Mouse (Mus musculus) forebrain, embryonic 16.5 days (tissue): ENCODE results near the gene H2-M10.3. TPM values are rescaled to one million over a fixed set of nuclear protein-coding genes. Genes with fewer than 3 reads are reported as not detected.
"Not testable (repeated sequence)": the region's sequence is repeated elsewhere in the genome, so short reads cannot be mapped to it uniquely, and the experiment has no call there.

ENCODE experiments used
- ATAC-seq: fragments of 200-750 bp; cut with Nextera tagmentation; 2 replicates; pipeline ENCODE4 v1.8.0; 2017; ENCODE audit warnings: mild to moderate bottlenecking, moderate library complexity
- H3K27ac ChIP-seq: fragments of 300-500 bp; sonication (generic); 2 replicates; pipeline ENCODE4 v1.5.1; 2014; ENCODE audit warnings: low read length, control low read depth
- H3K27me3 ChIP-seq: fragments of 300-500 bp; sonication (generic); replicated peaks from 2 replicates; pipeline ENCODE4 v1.6.1; 2014; ENCODE audit warnings: low read length; ENCODE audit not compliant: control insufficient read depth, insufficient read depth
- H3K36me3 ChIP-seq: fragments of 300-500 bp; sonication (generic); 2 replicates; pipeline ENCODE4 v1.6.1; 2014; ENCODE audit not compliant: control insufficient read depth, insufficient read depth
- H3K4me1 ChIP-seq: fragments of 300-500 bp; sonication (generic); replicated peaks from 2 replicates; pipeline ENCODE4 v1.6.1; 2014; ENCODE audit warnings: low read length; ENCODE audit not compliant: control insufficient read depth, insufficient read depth
- H3K4me2 ChIP-seq: fragments of 300-500 bp; sonication (generic); 2 replicates; pipeline ENCODE4 v1.6.1; 2014; ENCODE audit warnings: mild to moderate bottlenecking, low read length, control low read depth
- H3K4me3 ChIP-seq: fragments of 300-500 bp; sonication (generic); replicated peaks from 2 replicates; pipeline ENCODE4 v1.5.1; 2014; ENCODE audit warnings: mild to moderate bottlenecking, low read length, control low read depth
- H3K9ac ChIP-seq: fragments of 300-500 bp; sonication (generic); replicated peaks from 2 replicates; pipeline ENCODE4 v1.6.1; 2014; ENCODE audit warnings: low read depth, low read length, control low read depth
- H3K9me3 ChIP-seq: fragments of 300-500 bp; sonication (generic); 2 replicates; pipeline ENCODE4 v1.6.1; 2016; ENCODE audit warnings: low read length; ENCODE audit not compliant: control insufficient read depth
- WGBS: fragments of 180-500 bp; shearing (Covaris S2); extraction: QIAGEN DNeasy Blood & Tissue Kit; methylation state at CpG from one replicate; pipeline ENCODE4 v1.1.7; 2014; 5-methylcytosine and 5-hydroxymethylcytosine counted together
- polyA plus RNA-seq: library from polyadenylated mRNA; unstranded; fragments of >200 nt; fragmentation: Nextera tagmentation; extraction: Ambion mirVana; gene quantifications from 2 replicates; pipeline ENCODE4 v1.2.1, GENCODE M21; 2015

H2-M10.3 gene
- polyA plus RNA-seq, result not detected in 2 replicates

- not testable (repeated sequence) for H3K27me3 ChIP-seq, H3K9ac ChIP-seq, H3K9me3 ChIP-seq, H3K36me3 ChIP-seq, H3K4me2 ChIP-seq, H3K27ac ChIP-seq, ATAC-seq, H3K4me3 ChIP-seq, H3K4me1 ChIP-seq
- WGBS, result 95% methylated on average over 2 of the region's 2 CpGs
Observed at GRCm38 (mm10) chr17:36368317-36368716, at the start of gene H2-M10.3. Gene H2-M10.3 (minus strand): TSS chr17:36368417.

- 74% methylated on average over 2 of the region's 2 CpGs for WGBS
- H3K36me3 ChIP-seq, result no peaks in the 10 kb centered on the region
- no peak overlapping the region for H3K27ac ChIP-seq
- no peaks in the 10 kb centered on the region for H3K27me3 ChIP-seq
- no peak overlapping the region for H3K4me3 ChIP-seq
- no peak for ATAC-seq
- H3K4me2 ChIP-seq, result no peak overlapping the region
- no peak overlapping the region for H3K9ac ChIP-seq
- H3K9me3 ChIP-seq, result no peaks in the 10 kb centered on the region
- H3K4me1 ChIP-seq, result no peaks in the 10 kb centered on the region
Observed at GRCm38 (mm10) chr17:36417416-36417815, 49.2 kb upstream of the H2-M10.3 start.

- Histone ChIP-seq H3K4me3 (no peak overlapping the region), H3K4me1 (no peaks in the 10 kb centered on the region), H3K9me3 (no peaks in the 10 kb centered on the region), H3K27ac (no peak overlapping the region), H3K36me3 (no peaks in the 10 kb centered on the region), H3K27me3 (no peaks in the 10 kb centered on the region), H3K9ac (no peak overlapping the region), H3K4me2 (no peak overlapping the region)
- 79% methylated on average over 1 of the region's 1 CpGs for WGBS
- ATAC-seq, result no peak
Observed at GRCm38 (mm10) chr17:36415407-36415806, 47.2 kb upstream of the H2-M10.3 start.

GRCm38 (mm10) chr17:36414361-36414760, 46.1 kb upstream of the H2-M10.3 start:
- no peaks in the 10 kb centered on the region for H3K36me3 ChIP-seq
- no peak for ATAC-seq
- no peaks in the 10 kb centered on the region for H3K27me3 ChIP-seq
- H3K9me3 ChIP-seq, result no peaks in the 10 kb centered on the region
- H3K4me2 ChIP-seq, result no peak overlapping the region
- WGBS, result 94% methylated on average over 1 of the region's 1 CpGs
- no peak overlapping the region for H3K27ac ChIP-seq
- no peak overlapping the region for H3K4me3 ChIP-seq
- no peak overlapping the region for H3K9ac ChIP-seq
- H3K4me1 ChIP-seq, result no peaks in the 10 kb centered on the region

GRCm38 (mm10) chr17:36389907-36390306, 21.7 kb upstream of the H2-M10.3 start:
- Histone ChIP-seq H3K9me3 (no peaks in the 10 kb centered on the region), H3K4me3 (no peak overlapping the region), H3K9ac (no peak overlapping the region), H3K4me2 (no peak overlapping the region), H3K36me3 (no peaks in the 10 kb centered on the region), H3K27ac (no peak overlapping the region), H3K27me3 (no peaks in the 10 kb centered on the region), H3K4me1 (no peaks in the 10 kb centered on the region)
- 79% methylated on average over 2 of the region's 2 CpGs for WGBS
- no peak for ATAC-seq

GRCm38 (mm10) chr17:36362404-36362803, 5.8 kb downstream of the H2-M10.3 start:
- H3K9me3 ChIP-seq, H3K4me1 ChIP-seq, H3K27ac ChIP-seq, H3K36me3 ChIP-seq, ATAC-seq, H3K9ac ChIP-seq, H3K27me3 ChIP-seq, H3K4me2 ChIP-seq, H3K4me3 ChIP-seq: not testable (repeated sequence)

- not testable (repeated sequence) for H3K9me3 ChIP-seq, ATAC-seq
Observed at GRCm38 (mm10) chr17:36357512-36357911, 10.7 kb downstream of the H2-M10.3 start.

GRCm38 (mm10) chr17:36355763-36356162, 12.5 kb downstream of the H2-M10.3 start:
- no peak for ATAC-seq

More at GRCm38 (mm10) chr17:36357512-36357911, 10.7 kb downstream of the H2-M10.3 start:
- H3K4me3 ChIP-seq, H3K4me1 ChIP-seq, H3K9ac ChIP-seq, H3K27ac ChIP-seq, H3K4me2 ChIP-seq, H3K27me3 ChIP-seq, H3K36me3 ChIP-seq: not testable (repeated sequence)

GRCm38 (mm10) chr17:36355343-36355742, 12.9 kb downstream of the H2-M10.3 start:
- not testable (repeated sequence) for H3K27me3 ChIP-seq, H3K9ac ChIP-seq, H3K36me3 ChIP-seq, H3K4me3 ChIP-seq, H3K4me1 ChIP-seq, H3K27ac ChIP-seq, H3K4me2 ChIP-seq, H3K9me3 ChIP-seq
- ATAC-seq, result peak; percentile 52

More at GRCm38 (mm10) chr17:36355763-36356162, 12.5 kb downstream of the H2-M10.3 start:
- Histone ChIP-seq H3K27ac (no peak overlapping the region), H3K4me1 (no peaks in the 10 kb centered on the region), H3K9ac (no peak overlapping the region), H3K36me3 (no peaks in the 10 kb centered on the region), H3K4me3 (no peak overlapping the region), H3K4me2 (no peak overlapping the region), H3K27me3 (no peaks in the 10 kb centered on the region), H3K9me3 (no peaks in the 10 kb centered on the region)
- 34% methylated on average over 3 of the region's 3 CpGs for WGBS

- H3K36me3 ChIP-seq, result no peaks in the 10 kb centered on the region
- no peak within 1 kb of the TSS for H3K27ac ChIP-seq
- no peaks in the 10 kb centered on the region for H3K9me3 ChIP-seq
- no peak within 1 kb of the TSS for H3K9ac ChIP-seq
- no peaks in the 10 kb centered on the region for H3K27me3 ChIP-seq
- H3K4me1 ChIP-seq, result no peaks in the 10 kb centered on the region
- no peak for ATAC-seq
- no peak within 1 kb of the TSS for H3K4me3 ChIP-seq
- H3K4me2 ChIP-seq, result no peak within 1 kb of the TSS
- WGBS, result 94% methylated on average over 4 of the region's 4 CpGs
Observed at GRCm38 (mm10) chr17:36326055-36326454, 42.2 kb downstream of the H2-M10.3 start, which contains the start of gene H2-M10.1. Gene H2-M10.1 (minus strand): TSS chr17:36326155.
